Comparison of ENCODE assay signal across 20 mouse cellular contexts in genomic region chr4:155075813-155076212, GRCm38 (mm10). TPM values are rescaled to one million over a fixed set of nuclear protein-coding genes. Genes with fewer than 3 reads are reported as not detected.
"Had no signal": no experiment of that assay in that cellular context is flagged by ENCODE, and none has a peak within 500 bp of the region (broad histone marks: within the 10 kb centered on the region; RNA-seq: fewer than 3 reads in every experiment).

No protein-coding gene starts in this region.

- H3K27me3 ChIP-seq: intestine, embryonic 15.5 days; kidney, embryonic 15.5 days; neural tube, embryonic 12.5 days; neural tube, embryonic 15.5 days had no signal

- DNase-seq: kidney, postnatal 10 days; layer of hippocampus, postnatal 36 days; lung, adult 2 months; lung, postnatal 14 days; lung, postnatal 4 days; midbrain, embryonic 14.5 days; right cerebral cortex, adult 18-20 months; right cerebral cortex, postnatal 14 days; right cerebral cortex, postnatal 4 days; thymus, adult 2 months; thymus, postnatal 14 days; thymus, postnatal 4 days had no signal

- ATAC-seq: intestine, embryonic 15.5 days had no signal

- H3K4me1 ChIP-seq: intestine, embryonic 15.5 days; neural tube, embryonic 12.5 days had no signal

- H3K4me2 ChIP-seq: intestine, embryonic 15.5 days; kidney, embryonic 15.5 days; midbrain, embryonic 11.5 days; neural tube, embryonic 12.5 days; neural tube, embryonic 15.5 days had no signal

- H3K9ac ChIP-seq: intestine, embryonic 15.5 days; kidney, embryonic 15.5 days; neural tube, embryonic 12.5 days; neural tube, embryonic 15.5 days had no signal

- H3K9me3 ChIP-seq: intestine, embryonic 15.5 days; kidney, embryonic 15.5 days; neural tube, embryonic 12.5 days; neural tube, embryonic 15.5 days had no signal

- H3K4me3 ChIP-seq: intestine, embryonic 15.5 days; kidney, embryonic 15.5 days; left cerebral cortex, adult 2 months; neural tube, embryonic 12.5 days; neural tube, embryonic 15.5 days had no signal

- H3K27ac ChIP-seq: intestine, embryonic 15.5 days; kidney, embryonic 15.5 days; left cerebral cortex, adult 2 months; neural tube, embryonic 12.5 days; neural tube, embryonic 15.5 days; stomach, postnatal 0 days had no signal

RNA-seq across cellular contexts. Expression of gene Plch2, which starts 19.2 kb away (rescaled TPM):
- total RNA-seq: megakaryocyte progenitor cell, adult 5-6 weeks had no signal
